Mouse (Mus musculus) testis, adult 2 months (tissue): ENCODE measurements around the gene Megf8.

Source experiments
- CTCF ChIP-seq: fragments of 200-500 bp; IDR thresholded peaks from 2 replicates; pipeline ENCODE4 v1.5.1; 2012; ENCODE audit warnings: low read depth, mild to moderate bottlenecking, inconsistent platforms, low read length, moderate library complexity; ENCODE audit not compliant: control insufficient read depth, insufficient read depth, insufficient replicate concordance
- POLR2A ChIP-seq: fragments of 200-500 bp; IDR thresholded peaks from 2 replicates; pipeline ENCODE4 v1.6.1; 2012; ENCODE audit warnings: low read depth, mild to moderate bottlenecking, inconsistent platforms, low read length, moderate library complexity; ENCODE audit not compliant: control insufficient read depth

DNA sequence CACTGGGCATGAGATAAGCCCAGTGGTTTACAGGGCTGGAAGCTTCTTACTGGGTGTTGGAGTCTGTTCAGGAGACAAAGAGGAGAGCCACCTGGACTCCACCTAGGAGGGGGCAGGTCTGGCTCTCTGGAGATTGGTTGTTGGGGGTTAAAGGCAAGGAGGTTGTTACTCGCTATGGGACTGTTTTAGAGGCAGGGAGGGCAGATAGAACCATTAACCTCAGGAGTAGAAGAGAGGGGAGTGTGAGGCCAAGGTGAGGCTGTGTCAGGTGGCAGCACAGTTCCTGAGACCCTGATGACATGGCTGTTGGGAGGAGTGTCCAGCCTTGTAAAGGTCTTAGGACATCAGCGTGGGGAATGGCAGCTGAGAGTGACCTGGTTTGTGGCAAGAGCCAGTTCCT is 32.8 kb upstream of the Megf8 start:
- TF ChIP-seq POLR2A (no peak), CTCF (no peak)
